Mouse (Mus musculus) forebrain, embryonic 16.5 days (tissue): ENCODE measurements at regions not wholly inside any gene's neighbourhood (a gene's known extent, or its start where the extent isn't known, plus 50 kb on each side); places are given as distances from the start of the nearest gene placed in this dataset.
"Not testable (repeated sequence)": the region's sequence is repeated elsewhere in the genome, so short reads cannot be mapped to it uniquely, and the experiment has no call there.

Source experiments
- ATAC-seq: fragments of 200-750 bp; cut with Nextera tagmentation; 2 replicates; pipeline ENCODE4 v1.8.0; 2017; ENCODE audit warnings: mild to moderate bottlenecking, moderate library complexity
- H3K27ac ChIP-seq: fragments of 300-500 bp; sonication (generic); 2 replicates; pipeline ENCODE4 v1.5.1; 2014; ENCODE audit warnings: low read length, control low read depth
- H3K27me3 ChIP-seq: fragments of 300-500 bp; sonication (generic); replicated peaks from 2 replicates; pipeline ENCODE4 v1.6.1; 2014; ENCODE audit warnings: low read length; ENCODE audit not compliant: control insufficient read depth, insufficient read depth
- H3K36me3 ChIP-seq: fragments of 300-500 bp; sonication (generic); 2 replicates; pipeline ENCODE4 v1.6.1; 2014; ENCODE audit not compliant: control insufficient read depth, insufficient read depth
- H3K4me1 ChIP-seq: fragments of 300-500 bp; sonication (generic); replicated peaks from 2 replicates; pipeline ENCODE4 v1.6.1; 2014; ENCODE audit warnings: low read length; ENCODE audit not compliant: control insufficient read depth, insufficient read depth
- H3K4me2 ChIP-seq: fragments of 300-500 bp; sonication (generic); 2 replicates; pipeline ENCODE4 v1.6.1; 2014; ENCODE audit warnings: mild to moderate bottlenecking, low read length, control low read depth
- H3K4me3 ChIP-seq: fragments of 300-500 bp; sonication (generic); replicated peaks from 2 replicates; pipeline ENCODE4 v1.5.1; 2014; ENCODE audit warnings: mild to moderate bottlenecking, low read length, control low read depth
- H3K9ac ChIP-seq: fragments of 300-500 bp; sonication (generic); replicated peaks from 2 replicates; pipeline ENCODE4 v1.6.1; 2014; ENCODE audit warnings: low read depth, low read length, control low read depth
- H3K9me3 ChIP-seq: fragments of 300-500 bp; sonication (generic); 2 replicates; pipeline ENCODE4 v1.6.1; 2016; ENCODE audit warnings: low read length; ENCODE audit not compliant: control insufficient read depth
- WGBS: fragments of 180-500 bp; shearing (Covaris S2); extraction: QIAGEN DNeasy Blood & Tissue Kit; methylation state at CpG from one replicate; pipeline ENCODE4 v1.1.7; 2014; 5-methylcytosine and 5-hydroxymethylcytosine counted together

- ATAC-seq = no peak
- WGBS = 87% methylated on average over 8 of the region's 8 CpGs
- Histone ChIP-seq H3K4me1 (peaks cover 8% of the 10 kb centered on the region), H3K9ac (no peak overlapping the region), H3K27me3 (no peaks in the 10 kb centered on the region), H3K4me2 (no peak overlapping the region), H3K36me3 (no peaks in the 10 kb centered on the region), H3K27ac (no peak overlapping the region), H3K9me3 (no peaks in the 10 kb centered on the region), H3K4me3 (no peak overlapping the region)
Observed at GRCm38 (mm10) chr1:177362398-177362797, 79.8 kb upstream of the Zbtb18 start.

- Histone ChIP-seq H3K4me2 (no peak overlapping the region), H3K36me3 (no peaks in the 10 kb centered on the region), H3K27ac (no peak overlapping the region), H3K4me1 (no peaks in the 10 kb centered on the region), H3K9ac (no peak overlapping the region), H3K4me3 (no peak overlapping the region), H3K9me3 (no peaks in the 10 kb centered on the region), H3K27me3 (no peaks in the 10 kb centered on the region)
- WGBS = 84% methylated on average over 17 of the region's 17 CpGs
- no peak for ATAC-seq
Observed at GRCm38 (mm10) chr1:177348400-177349092, 90.5 kb upstream of the Akt3 start.

- Histone ChIP-seq H3K4me1 (peaks cover 4% of the 10 kb centered on the region; the same call in 1 of the 2 replicates), H3K9me3 (no peaks in the 10 kb centered on the region), H3K27ac (no peak overlapping the region), H3K27me3 (no peaks in the 10 kb centered on the region), H3K4me2 (no peak overlapping the region), H3K9ac (no peak overlapping the region), H3K36me3 (no peaks in the 10 kb centered on the region), H3K4me3 (no peak overlapping the region)
- WGBS = 24% methylated on average over 4 of the region's 4 CpGs
- ATAC-seq = no peak
Observed at GRCm38 (mm10) chr1:177347208-177347607, 89.2 kb upstream of the Akt3 start.

- Histone ChIP-seq H3K9me3 (no peaks in the 10 kb centered on the region), H3K27ac (no peak overlapping the region), H3K4me2 (no peak overlapping the region), H3K27me3 (no peaks in the 10 kb centered on the region), H3K4me1 (peaks cover 4% of the 10 kb centered on the region; the same call in 1 of the 2 replicates), H3K4me3 (no peak overlapping the region), H3K9ac (no peak overlapping the region), H3K36me3 (no peaks in the 10 kb centered on the region)
- 73% methylated on average over 6 of the region's 6 CpGs for whole genome bisulfite sequencing
- ATAC-seq = no peak
Observed at GRCm38 (mm10) chr1:177346540-177346939, 88.5 kb upstream of the Akt3 start.

GRCm38 (mm10) chr1:177345540-177345939, 87.5 kb upstream of the Akt3 start:
- Histone ChIP-seq H3K36me3 (no peaks in the 10 kb centered on the region), H3K4me2 (no peak overlapping the region), H3K27ac (no peak overlapping the region), H3K4me1 (peaks cover 4% of the 10 kb centered on the region; the same call in 1 of the 2 replicates), H3K4me3 (no peak overlapping the region), H3K9me3 (no peaks in the 10 kb centered on the region), H3K27me3 (no peaks in the 10 kb centered on the region), H3K9ac (no peak overlapping the region)
- no peak for ATAC-seq
- whole genome bisulfite sequencing = 94% methylated on average over 6 of the region's 6 CpGs

GRCm38 (mm10) chr1:177343949-177344348, 85.9 kb upstream of the Akt3 start:
- WGBS = 84% methylated on average over 4 of the region's 4 CpGs
- Histone ChIP-seq H3K27me3 (no peaks in the 10 kb centered on the region), H3K9me3 (no peaks in the 10 kb centered on the region), H3K4me1 (peaks cover 5% of the 10 kb centered on the region; the same call in 1 of the 2 replicates), H3K4me3 (no peak overlapping the region), H3K27ac (no peak overlapping the region), H3K9ac (no peak overlapping the region), H3K36me3 (no peaks in the 10 kb centered on the region), H3K4me2 (no peak overlapping the region)
- ATAC-seq = no peak

GRCm38 (mm10) chr1:177343121-177343520, 85.1 kb upstream of the Akt3 start:
- no peak overlapping the region for H3K27ac ChIP-seq
- no peak for ATAC-seq
- no peaks in the 10 kb centered on the region for H3K27me3 ChIP-seq
- no peaks in the 10 kb centered on the region for H3K36me3 ChIP-seq
- H3K9me3 ChIP-seq = no peaks in the 10 kb centered on the region
- no peak overlapping the region for H3K4me3 ChIP-seq
- WGBS = 21% methylated on average over 6 of the region's 6 CpGs
- no peak overlapping the region for H3K9ac ChIP-seq
- peaks cover 11% of the 10 kb centered on the region; the same call in 1 of the 2 replicates for H3K4me1 ChIP-seq
- H3K4me2 ChIP-seq = no peak overlapping the region

GRCm38 (mm10) chr1:177340232-177340631, 82.2 kb upstream of the Akt3 start:
- Histone ChIP-seq H3K9ac (no peak overlapping the region), H3K4me3 (no peak overlapping the region), H3K9me3 (no peaks in the 10 kb centered on the region), H3K27ac (no peak overlapping the region), H3K36me3 (no peaks in the 10 kb centered on the region), H3K4me2 (no peak overlapping the region), H3K4me1 (peaks cover 11% of the 10 kb centered on the region; the same call in 1 of the 2 replicates), H3K27me3 (no peaks in the 10 kb centered on the region)
- WGBS = 73% methylated on average over 3 of the region's 3 CpGs
- no peak for ATAC-seq

GRCm38 (mm10) chr1:177339207-177339787, 81.3 kb upstream of the Akt3 start:
- Histone ChIP-seq H3K4me2 (peak overlapping the region; percentile 54), H3K4me1 (peaks cover 11% of the 10 kb centered on the region; the same call in 1 of the 2 replicates), H3K4me3 (peak overlapping the region; percentile 39), H3K9ac (peak overlapping the region; percentile 53), H3K27ac (peak overlapping the region; percentile 56)
- not testable (repeated sequence) for H3K9me3 ChIP-seq, H3K36me3 ChIP-seq, ATAC-seq, H3K27me3 ChIP-seq
- WGBS = 56% methylated on average over 11 of the region's 13 CpGs
